ENCODE assay signal across 22 mouse cellular contexts in genomic region chr16:50700123-50700522, GRCm38 (mm10).
DNase-seq lines count a peak whose midpoint lies in the region; ATAC-seq and TF ChIP-seq lines count a peak whose summit lies in the region.
"Had no signal": no experiment of that assay in that cellular context is flagged by ENCODE, and none has a peak within 500 bp of the region (broad histone marks: within the 10 kb centered on the region; RNA-seq: fewer than 3 reads in every experiment).

No protein-coding gene starts in this region.

- no peak overlapping the region for H3K4me2 ChIP-seq in kidney, embryonic 15.5 days
- H3K4me2 ChIP-seq in CH12.LX (ENCODE audit: insufficient read depth, low read depth, poor library complexity, severe bottlenecking) = peak overlapping the region; percentile 18; the same call in 1 of the 2 replicates
- H3K4me2 ChIP-seq: forebrain, embryonic 15.5 days; heart, embryonic 15.5 days; midbrain, embryonic 12.5 days had no signal

- 23% methylated on average over 2 of the region's 2 CpGs for WGBS in kidney, embryonic 15.5 days
- 13% methylated on average over 2 of the region's 2 CpGs for WGBS in macrophage (ENCODE audit: missing documents)

- no peaks in the 10 kb centered on the region for H3K36me3 ChIP-seq in kidney, embryonic 15.5 days
- H3K36me3 ChIP-seq in CH12.LX (replicated peaks in 1 of 2; ENCODE audit: control insufficient read depth in 1 of 2, insufficient read depth in 1 of 2, low read length in 1 of 2) = no peaks in the 10 kb centered on the region
- H3K36me3 ChIP-seq in macrophage (ENCODE audit: inconsistent target) = no peaks in the 10 kb centered on the region
- H3K36me3 ChIP-seq: forebrain, embryonic 15.5 days; heart, embryonic 15.5 days; limb, embryonic 10.5 days; midbrain, embryonic 12.5 days had no signal

- no peak overlapping the region for H3K4me3 ChIP-seq in kidney, embryonic 15.5 days (replicated peaks)
- H3K4me3 ChIP-seq in CH12.LX (replicated peaks in 1 of 3; ENCODE audit: low read depth in 2 of 3, low read length in 2 of 3, poor library complexity in 1 of 3) (no peak overlapping the region), macrophage (ENCODE audit: inconsistent target) (no peak overlapping the region)
- H3K4me3 ChIP-seq: erythroblast, embryonic 14.5 days; forebrain, embryonic 15.5 days; heart, embryonic 15.5 days; limb, embryonic 10.5 days; midbrain, embryonic 12.5 days had no signal

- TF ChIP-seq CTCF in CH12.LX (conservative IDR thresholded peaks at IDR 0.05 in 1 of 2, IDR thresholded peaks at IDR 0.05 in 1 of 2; ENCODE audit: low read depth in 2 of 2, low read length in 2 of 2) = no peak

- H3K79me2 ChIP-seq in CH12.LX (replicated peaks; ENCODE audit: control insufficient read depth, extremely low read depth, insufficient read depth, poor library complexity, severe bottlenecking) (no peaks in the 10 kb centered on the region), macrophage (ENCODE audit: inconsistent target) (no peaks in the 10 kb centered on the region)

- peaks cover 7% of the 10 kb centered on the region; the same call in 1 of the 2 replicates for H3K4me1 ChIP-seq in kidney, embryonic 15.5 days
- H3K4me1 ChIP-seq in CH12.LX (ENCODE audit: control insufficient read depth in 1 of 2, insufficient read depth in 2 of 2) = peaks cover 13 to 39% of the 10 kb centered on the region in 2 experiments
- H3K4me1 ChIP-seq: forebrain, embryonic 15.5 days; heart, embryonic 15.5 days; midbrain, embryonic 12.5 days had no signal

- no peak overlapping the region for H3K9ac ChIP-seq in kidney, embryonic 15.5 days
- no peak overlapping the region for H3K9ac ChIP-seq in CH12.LX (ENCODE audit: insufficient read depth, low read depth)
- H3K9ac ChIP-seq: forebrain, embryonic 15.5 days; heart, embryonic 15.5 days; midbrain, embryonic 12.5 days had no signal

- no peaks in the 10 kb centered on the region for H3K27me3 ChIP-seq in kidney, embryonic 15.5 days
- H3K27me3 ChIP-seq in CH12.LX (replicated peaks) = no peaks in the 10 kb centered on the region
- H3K27me3 ChIP-seq: forebrain, embryonic 15.5 days; heart, embryonic 15.5 days; midbrain, embryonic 12.5 days had no signal

- H3K27ac ChIP-seq in kidney, embryonic 15.5 days = no peak overlapping the region
- H3K27ac ChIP-seq in CH12.LX (ENCODE audit: insufficient read depth, low read depth) = no peak overlapping the region
- 0 out of 2 replicates have a peak overlapping the region, but pooled peaks have one; percentile 12 for H3K27ac ChIP-seq in macrophage
- H3K27ac ChIP-seq: forebrain, embryonic 15.5 days; heart, embryonic 15.5 days; limb, embryonic 10.5 days; midbrain, embryonic 12.5 days; stomach, postnatal 0 days had no signal

- DNase-seq in kidney, postnatal 36 days = no peak
- DNase-seq in CH12.LX (ENCODE audit: extremely low read depth) = peak; percentile 90
- DNase-seq in ZHBTc4 (ENCODE audit: low read depth, low spot score) = peak; percentile 72
- no peak for DNase-seq in thymus, postnatal 4 days
- DNase-seq: adrenal gland, adult 8-10 months; cerebellum, adult 11 months; gastrocnemius, postnatal 25 days; heart, postnatal 4 days; kidney, adult 11 months; kidney, postnatal 4 days; layer of hippocampus, adult 9-11 months; lung, adult 18-20 months; retina, postnatal 1 day had no signal

- no peak for TF ChIP-seq RAD21 in CH12.LX (IDR thresholded peaks at IDR 0.05; ENCODE audit: low read depth, low read length)

- peak; percentile 94 for TF ChIP-seq EP300 in CH12.LX (IDR thresholded peaks at IDR 0.05; ENCODE audit: low read length)

- no peak for TF ChIP-seq POLR2A in CH12.LX (IDR thresholded peaks at IDR 0.05; ENCODE audit: low read depth, low read length)

- no peaks in the 10 kb centered on the region for H3K9me3 ChIP-seq in kidney, embryonic 15.5 days (replicated peaks)
- H3K9me3 ChIP-seq in CH12.LX (replicated peaks; ENCODE audit: low read length) = peaks cover 1% of the 10 kb centered on the region
- H3K9me3 ChIP-seq: forebrain, embryonic 15.5 days; heart, embryonic 15.5 days; limb, embryonic 10.5 days; midbrain, embryonic 12.5 days had no signal

- ATAC-seq in kidney, embryonic 15.5 days (replicated peaks; ENCODE audit: low FRiP score) = peak; percentile 19; the same call in 1 of the 2 replicates
- no peak for ATAC-seq in cerebellum, adult (ENCODE audit: insufficient number of reproducible peaks, low FRiP score, low TSS enrichment)
- ATAC-seq: forebrain, embryonic 15.5 days had no signal

- in situ Hi-C loops in CH12.LX (cut with MboI; ENCODE audit: low pct_ligation_motif_present, low pct_unique_long_range_greater_than_20kb, low sequenced_read_pairs) = no loop called here

- dilution Hi-C loops in CH12.LX (cut with MboI; ENCODE audit: extremely low pct_ligation_motif_present, extremely low pct_unique_long_range_greater_than_20kb, low sequenced_read_pairs) = no loop called here

TF ChIP-seq in CH12.LX, 34 proteins besides CTCF, POLR2A, EP300 and RAD21:
- peak; percentile 65 for TF ChIP-seq ELF1 (IDR thresholded peaks at IDR 0.05; ENCODE audit: low read depth, low read length)
- TF ChIP-seq MXI1 (IDR thresholded peaks at IDR 0.05; ENCODE audit: low read depth, low read length) = no peak
- TF ChIP-seq NELFE (IDR thresholded peaks at IDR 0.05; ENCODE audit: low read depth, low read length) = no peak
- TF ChIP-seq ZKSCAN1 (IDR thresholded peaks at IDR 0.05; ENCODE audit: borderline replicate concordance, low read depth, low read length) = no peak
- TF ChIP-seq MYC (IDR thresholded peaks at IDR 0.05; ENCODE audit: low read depth, low read length) = 0 out of 2 replicates have a peak, but pooled peaks have one; percentile 39
- no peak for TF ChIP-seq SIN3A (IDR thresholded peaks at IDR 0.05; ENCODE audit: low read length)
- TF ChIP-seq BHLHE40 (IDR thresholded peaks at IDR 0.05; ENCODE audit: low read depth, low read length) = no peak
- TF ChIP-seq TBP (conservative IDR thresholded peaks at IDR 0.05; ENCODE audit: low read depth, low read length) = 0 out of 2 replicates have a peak, but pooled peaks have one; percentile 58
- no peak for TF ChIP-seq USF1 (IDR thresholded peaks at IDR 0.05; ENCODE audit: low read depth, low read length)
- TF ChIP-seq NRF1 (IDR thresholded peaks at IDR 0.05; ENCODE audit: low read depth, low read length) = 0 out of 2 replicates have a peak, but pooled peaks have one; percentile 15
- peak; percentile 99 for TF ChIP-seq CHD1 (IDR thresholded peaks at IDR 0.05; ENCODE audit: low read depth, low read length)
- TF ChIP-seq HCFC1 (IDR thresholded peaks at IDR 0.05; ENCODE audit: low read depth, low read length) = no peak; the same call in 1 of the 2 replicates
- peak; percentile 80; the same call in 1 of the 2 replicates for TF ChIP-seq TCF12 (IDR thresholded peaks at IDR 0.05; ENCODE audit: low read depth, low read length)
- TF ChIP-seq ZC3H11A (IDR thresholded peaks at IDR 0.05; ENCODE audit: low read depth, low read length) = no peak
- no peak for TF ChIP-seq USF2 (conservative IDR thresholded peaks at IDR 0.05; ENCODE audit: low read depth, low read length)
- TF ChIP-seq CHD2 (IDR thresholded peaks at IDR 0.05; ENCODE audit: low read length) = no peak
- TF ChIP-seq JUN (IDR thresholded peaks at IDR 0.05; ENCODE audit: insufficient read depth, low read depth, low read length) = no peak; the same call in 1 of the 2 replicates
- no peak for TF ChIP-seq MAZ (IDR thresholded peaks at IDR 0.05; ENCODE audit: low read depth, low read length)
- TF ChIP-seq ETS1 (conservative IDR thresholded peaks at IDR 0.05; ENCODE audit: low read depth, low read length) = 0 out of 2 replicates have a peak, but pooled peaks have one; percentile 24
- no peak for TF ChIP-seq E2F4 (IDR thresholded peaks at IDR 0.05; ENCODE audit: insufficient replicate concordance, low read depth, low read length)
- TF ChIP-seq MAFK (IDR thresholded peaks at IDR 0.05; ENCODE audit: insufficient replicate concordance, low read length) = no peak
- TF ChIP-seq ZMIZ1 (IDR thresholded peaks at IDR 0.05; ENCODE audit: low read depth, low read length) = no peak
- no peak for TF ChIP-seq SMC3 (IDR thresholded peaks at IDR 0.05; ENCODE audit: low read depth, low read length)
- no peak for TF ChIP-seq MAX (IDR thresholded peaks at IDR 0.05; ENCODE audit: low read length)
- TF ChIP-seq ZNF384 (IDR thresholded peaks at IDR 0.05; ENCODE audit: low read depth, low read length) = no peak
- no peak for TF ChIP-seq POLR2AphosphoS2 (IDR thresholded peaks at IDR 0.05; ENCODE audit: low read depth, low read length)
- TF ChIP-seq PAX5 (IDR thresholded peaks at IDR 0.05; ENCODE audit: low read length) = no peak
- no peak for TF ChIP-seq JUND (conservative IDR thresholded peaks at IDR 0.05; ENCODE audit: low read depth, low read length)
- peak; percentile 77 for TF ChIP-seq IRF4 (IDR thresholded peaks at IDR 0.05; ENCODE audit: low read depth, low read length)
- peak; percentile 56; the same call in 1 of the 2 replicates for TF ChIP-seq MEF2A (IDR thresholded peaks at IDR 0.05; ENCODE audit: borderline replicate concordance, low read depth, low read length)
- no peak for TF ChIP-seq RCOR1 (conservative IDR thresholded peaks at IDR 0.05; ENCODE audit: low read depth, low read length)
- TF ChIP-seq UBTF (IDR thresholded peaks at IDR 0.05; ENCODE audit: low read depth, low read length) = no peak
- TF ChIP-seq GABPA (IDR thresholded peaks at IDR 0.05; ENCODE audit: insufficient replicate concordance, low read depth, low read length) = no peak
- TF ChIP-seq KAT2A (IDR thresholded peaks at IDR 0.05; ENCODE audit: insufficient replicate concordance, low read length) = no peak

Comparison
In these comparisons a context has a peak if more than half of its experiments do, and no peak if none do; other contexts are left out.
1. DNase-seq: peak in CH12.LX (single experiment) and ZHBTc4 (single experiment); none in kidney, postnatal 36 days (0 of 2) and thymus, postnatal 4 days (single experiment).